Mouse (Mus musculus) kidney, embryonic 14.5 days (tissue): ENCODE data around the gene Slc29a2. TPM values are rescaled to one million over a fixed set of nuclear protein-coding genes. Genes with fewer than 3 reads are reported as not detected.

ENCODE experiments used
- polyA plus RNA-seq: library from polyadenylated mRNA; unstranded; fragments of >200 nt; fragmentation: Nextera tagmentation; extraction: Ambion mirVana; gene quantifications from 2 replicates; pipeline ENCODE4 v1.2.1, GENCODE M21; 2014

Gene Slc29a2
- polyA plus RNA-seq, 1 experiment from 2014 or later: 7.9 TPM

Other genes with a start within 250 kb of the Slc29a2 start
- 64.7 and 69.6 TPM in 2 replicates for gene Rbm4, start 230.0 kb upstream of the Slc29a2 start, polyA plus RNA-seq
- gene Gm21992, start 212.2 kb upstream of the Slc29a2 start, polyA plus RNA-seq: 30.6 and 41.2 TPM in 2 replicates
- gene Rbm14, start 212.2 kb upstream of the Slc29a2 start, polyA plus RNA-seq: 71.4 and 102 TPM in 2 replicates
- 53.5 and 57.4 TPM in 2 replicates for gene Ccs, start 184.5 kb upstream of the Slc29a2 start, polyA plus RNA-seq
- not detected in 2 replicates for gene Ccdc87, start 184.5 kb upstream of the Slc29a2 start, polyA plus RNA-seq
- gene Ctsf, start 168.7 kb upstream of the Slc29a2 start, polyA plus RNA-seq: 36.2 and 43.6 TPM in 2 replicates
- 12.8 and 13.8 TPM in 2 replicates for gene Actn3, start 146.0 kb upstream of the Slc29a2 start, polyA plus RNA-seq
- 8.3 and 9.4 TPM in 2 replicates for gene Zdhhc24, start 145.2 kb upstream of the Slc29a2 start, polyA plus RNA-seq
- gene Bbs1, start 117.2 kb upstream of the Slc29a2 start, polyA plus RNA-seq: 6.3 and 6.8 TPM in 2 replicates
- 70.1 and 87.4 TPM in 2 replicates for gene Dpp3, start 95.6 kb upstream of the Slc29a2 start, polyA plus RNA-seq
- gene Peli3, start 80.7 kb upstream of the Slc29a2 start, polyA plus RNA-seq: 1.5 and 3.8 TPM in 2 replicates
- gene Mrpl11, start 61.7 kb upstream of the Slc29a2 start, polyA plus RNA-seq: 137 and 178 TPM in 2 replicates
- gene Npas4, start 33.5 kb upstream of the Slc29a2 start, polyA plus RNA-seq: not detected in 2 replicates
- 35.7 and 44.8 TPM in 2 replicates for gene B4gat1, start 15.0 kb downstream of the Slc29a2 start, polyA plus RNA-seq
- 1.2 and 1.5 TPM in 2 replicates for gene AC124502.3, start 15.0 kb downstream of the Slc29a2 start, polyA plus RNA-seq
- 43.3 and 57.5 TPM in 2 replicates for gene Brms1, start 17.5 kb downstream of the Slc29a2 start, polyA plus RNA-seq
- gene Rin1, start 26.6 kb downstream of the Slc29a2 start, polyA plus RNA-seq: 2.5 and 4.8 TPM in 2 replicates
- 44.2 and 57.9 TPM in 2 replicates for gene Cd248, start 44.2 kb downstream of the Slc29a2 start, polyA plus RNA-seq
- gene Tmem151a, start 61.7 kb downstream of the Slc29a2 start, polyA plus RNA-seq: 1.2 and 1.7 TPM in 2 replicates
- 114 and 115 TPM in 2 replicates for gene Yif1a, start 64.7 kb downstream of the Slc29a2 start, polyA plus RNA-seq
- gene Cnih2, start 74.7 kb downstream of the Slc29a2 start, polyA plus RNA-seq: 23.1 and 26.5 TPM in 2 replicates
- 273 and 286 TPM in 2 replicates for gene Rab1b, start 83.2 kb downstream of the Slc29a2 start, polyA plus RNA-seq
- gene Klc2, start 94.7 kb downstream of the Slc29a2 start, polyA plus RNA-seq: 15.4 and 24.5 TPM in 2 replicates
- gene Pacs1, start 249.3 kb downstream of the Slc29a2 start, polyA plus RNA-seq: 17.6 and 30.4 TPM in 2 replicates